Mouse (Mus musculus) yolk sac, embryonic 10.5 days (tissue): ENCODE measurements around the gene Lclat1.

ENCODE experiments used
- DNase-seq: peaks from one replicate; pipeline ENCODE4 v3.0.0-alpha.2; 2017; ENCODE audit warnings: low spot score

The Lclat1 gene

GRCm38 (mm10) chr17:73200380-73200779 is 92.6 kb downstream of the Lclat1 start:
- no peak for DNase-seq

GRCm38 (mm10) chr17:73203642-73204332 is 96.0 kb downstream of the Lclat1 start:
- DNase-seq = no peak

- DNase-seq = no peak
These were observed 103.3 kb downstream of the Lclat1 start for GRCm38 (mm10) chr17:73210960-73211531.

- no peak for DNase-seq
These were observed 105.0 kb downstream of the Lclat1 start for GRCm38 (mm10) chr17:73212754-73213153.

- no peak for DNase-seq
These were observed 105.4 kb downstream of the Lclat1 start for GRCm38 (mm10) chr17:73213187-73213586.

- DNase-seq = no peak
These were observed 105.9 kb downstream of the Lclat1 start for GRCm38 (mm10) chr17:73213677-73214076.

- no peak for DNase-seq
These were observed 109.5 kb downstream of the Lclat1 start for GRCm38 (mm10) chr17:73217274-73217673.

GRCm38 (mm10) chr17:73220746-73221145 is 113.0 kb downstream of the Lclat1 start:
- no peak for DNase-seq

- DNase-seq = no peak
These were observed 114.3 kb downstream of the Lclat1 start for GRCm38 (mm10) chr17:73222077-73222476.

- no peak for DNase-seq
These were observed 117.7 kb downstream of the Lclat1 start for GRCm38 (mm10) chr17:73225442-73225841.

GRCm38 (mm10) chr17:73225996-73226395 is 118.2 kb downstream of the Lclat1 start:
- DNase-seq = no peak

- DNase-seq = no peak
These were observed 118.8 kb downstream of the Lclat1 start for GRCm38 (mm10) chr17:73226595-73226994.

GRCm38 (mm10) chr17:73227361-73227760 is 119.6 kb downstream of the Lclat1 start:
- DNase-seq = no peak

- no peak for DNase-seq
These were observed 121.8 kb downstream of the Lclat1 start for GRCm38 (mm10) chr17:73229445-73230155.

- no peak for DNase-seq
These were observed 122.7 kb downstream of the Lclat1 start for GRCm38 (mm10) chr17:73230340-73230989.

GRCm38 (mm10) chr17:73231337-73231736 is 123.6 kb downstream of the Lclat1 start:
- DNase-seq = no peak

GRCm38 (mm10) chr17:73232593-73232992 is 124.8 kb downstream of the Lclat1 start:
- no peak for DNase-seq

GRCm38 (mm10) chr17:73233975-73234374 is 126.2 kb downstream of the Lclat1 start:
- no peak for DNase-seq

- DNase-seq = no peak
These were observed 129.5 kb downstream of the Lclat1 start for GRCm38 (mm10) chr17:73237178-73237853.

- no peak for DNase-seq
These were observed 130.7 kb downstream of the Lclat1 start for GRCm38 (mm10) chr17:73238501-73238900.

GRCm38 (mm10) chr17:73241085-73241848 is 133.5 kb downstream of the Lclat1 start:
- DNase-seq = no peak
